14 mouse cellular contexts compared by ENCODE assay signal in the genomic region with DNA sequence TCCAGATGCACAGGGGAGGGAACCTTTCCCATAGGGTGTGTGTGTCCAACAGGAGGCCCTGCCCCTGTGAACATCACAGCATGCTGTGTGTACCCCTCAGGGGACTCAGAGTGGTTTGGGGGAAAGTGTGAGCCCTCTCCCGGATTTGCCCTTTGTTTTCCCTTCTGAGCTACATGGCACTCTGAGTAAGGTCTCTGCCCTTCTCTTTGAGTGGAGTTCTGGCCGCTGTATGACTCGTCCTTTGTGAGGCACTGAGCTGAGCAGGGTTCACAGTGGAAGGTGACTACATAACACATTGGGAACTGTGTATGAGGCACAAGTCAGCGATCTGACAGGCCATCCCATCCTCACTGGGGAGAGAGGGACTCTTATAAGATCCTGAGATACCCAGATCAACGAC. TPM values are rescaled to one million over a fixed set of nuclear protein-coding genes. Genes with fewer than 3 reads are reported as not detected.
DNase-seq lines count a peak whose midpoint lies in the region; ATAC-seq lines count a peak whose summit lies in the region.
"Had no signal": no experiment of that assay in that cellular context is flagged by ENCODE, and none has a peak within 500 bp of the region (broad histone marks: within the 10 kb centered on the region; RNA-seq: fewer than 3 reads in every experiment).

No protein-coding gene starts in this region.

- peak; percentile 13; the same call in 1 of the 2 replicates for ATAC-seq in embryonic facial prominence, embryonic 12.5 days (ENCODE audit: insufficient number of reproducible peaks, insufficient read depth, low FRiP score, low TSS enrichment)

- no peaks in the 10 kb centered on the region for H3K27me3 ChIP-seq in heart, embryonic 10.5 days (ENCODE audit: insufficient read depth, poor library complexity, severe bottlenecking)
- no peaks in the 10 kb centered on the region for H3K27me3 ChIP-seq in embryonic facial prominence, embryonic 12.5 days
- H3K27me3 ChIP-seq in limb, embryonic 10.5 days (ENCODE audit: low read depth, poor library complexity, severe bottlenecking) = no peaks in the 10 kb centered on the region
- H3K27me3 ChIP-seq: midbrain, embryonic 15.5 days; neural tube, embryonic 13.5 days had no signal

- H3K4me3 ChIP-seq in heart, embryonic 10.5 days = no peak overlapping the region
- no peak overlapping the region for H3K4me3 ChIP-seq in embryonic facial prominence, embryonic 12.5 days
- no peak overlapping the region for H3K4me3 ChIP-seq in limb, embryonic 10.5 days
- H3K4me3 ChIP-seq: layer of hippocampus, adult 2 months; midbrain, embryonic 15.5 days; neural tube, embryonic 13.5 days had no signal

- no peak for DNase-seq in heart, embryonic 10.5 days (ENCODE audit: low spot score)
- no peak for DNase-seq in heart, postnatal 36 days
- peak; percentile 50 for DNase-seq in kidney, adult 18-20 months
- no peak for DNase-seq in kidney, postnatal 4 days
- no peak for DNase-seq in limb, embryonic 10.5 days (ENCODE audit: low spot score)
- DNase-seq in thymus, adult 18-20 months = no peak
- no peak for DNase-seq in layer of hippocampus, postnatal 14 days (ENCODE audit: low spot score in 2 of 2)
- DNase-seq: lung, postnatal 4 days; retina, postnatal 1 day; spleen, adult 18-20 months had no signal

- H3K27ac ChIP-seq in heart, embryonic 10.5 days = peak overlapping the region; percentile 72
- H3K27ac ChIP-seq in embryonic facial prominence, embryonic 12.5 days = no peak overlapping the region
- peak overlapping the region; percentile 54; the same call in 1 of the 2 replicates for H3K27ac ChIP-seq in limb, embryonic 10.5 days
- H3K27ac ChIP-seq: layer of hippocampus, adult 2 months; midbrain, embryonic 15.5 days had no signal

- intact Hi-C loops in heart, postnatal 36 days (cut with DNase I) = no loop called here

- WGBS in heart, embryonic 10.5 days = 62% methylated on average over 5 of the region's 5 CpGs
- 64% methylated on average over 5 of the region's 5 CpGs for WGBS in embryonic facial prominence, embryonic 12.5 days
- WGBS in limb, embryonic 10.5 days = 73% methylated on average over 5 of the region's 5 CpGs

- no peak overlapping the region for H3K9ac ChIP-seq in embryonic facial prominence, embryonic 12.5 days
- H3K9ac ChIP-seq: midbrain, embryonic 15.5 days; neural tube, embryonic 13.5 days had no signal

- peaks cover 41% of the 10 kb centered on the region for H3K36me3 ChIP-seq in heart, embryonic 10.5 days
- H3K36me3 ChIP-seq in embryonic facial prominence, embryonic 12.5 days = peaks cover 31% of the 10 kb centered on the region
- H3K36me3 ChIP-seq in limb, embryonic 10.5 days = peaks cover 40% of the 10 kb centered on the region

- no peaks in the 10 kb centered on the region for H3K9me3 ChIP-seq in heart, embryonic 10.5 days
- no peaks in the 10 kb centered on the region for H3K9me3 ChIP-seq in embryonic facial prominence, embryonic 12.5 days
- H3K9me3 ChIP-seq in limb, embryonic 10.5 days (replicated peaks) = no peaks in the 10 kb centered on the region
- H3K9me3 ChIP-seq: midbrain, embryonic 15.5 days; neural tube, embryonic 13.5 days had no signal

- H3K4me1 ChIP-seq in heart, embryonic 10.5 days = peaks cover 49% of the 10 kb centered on the region
- peaks cover 18% of the 10 kb centered on the region for H3K4me1 ChIP-seq in embryonic facial prominence, embryonic 12.5 days
- H3K4me1 ChIP-seq in limb, embryonic 10.5 days = peaks cover 28% of the 10 kb centered on the region

- H3K4me2 ChIP-seq in embryonic facial prominence, embryonic 12.5 days (replicated peaks) = no peak overlapping the region
- H3K4me2 ChIP-seq: midbrain, embryonic 15.5 days; neural tube, embryonic 13.5 days had no signal

RNA-seq across cellular contexts. Expression of a gene that starts 31.5 kb away (rescaled TPM):
- polyA plus RNA-seq in heart, embryonic 10.5 days (2016; fragmentation: Nextera tagmentation; extraction: Ambion mirVana) = 164 and 228 TPM in 2 replicates
- 100 to 1,000 TPM; 564 to 643 TPM for total RNA-seq in heart, postnatal 36 days (2021)
- polyA plus RNA-seq in embryonic facial prominence, embryonic 12.5 days (2016; fragmentation: Nextera tagmentation; extraction: Ambion mirVana) = 59.8 and 66.4 TPM in 2 replicates
- 47.7 and 53.7 TPM in 2 replicates for polyA plus RNA-seq in limb, embryonic 10.5 days (2016; fragmentation: Nextera tagmentation; extraction: Ambion mirVana)
- 100 to 1,000 TPM; 455 to 471 TPM for total RNA-seq in layer of hippocampus, postnatal 14 days (2021)
